Mouse (Mus musculus) hindbrain, embryonic 13.5 days (tissue): ENCODE results near the gene Myb. TPM values are rescaled to one million over a fixed set of nuclear protein-coding genes. Genes with fewer than 3 reads are reported as not detected.
A peak's percentile ranks its signal among the peaks of the same experiment; 100 is the strongest.

ENCODE experiments used
- ATAC-seq: fragments of 200-750 bp; cut with Nextera tagmentation; 2 replicates; pipeline ENCODE4 v1.8.0; 2017; ENCODE audit warnings: moderate TSS enrichment; ENCODE audit not compliant: low FRiP score
- H3K27ac ChIP-seq: fragments of 300-500 bp; sonication (generic); 2 replicates; pipeline ENCODE4 v1.5.1; 2015; ENCODE audit warnings: inconsistent platforms, mild to moderate bottlenecking, moderate library complexity
- H3K27me3 ChIP-seq: fragments of 300-500 bp; sonication (generic); 2 replicates; pipeline ENCODE4 v1.6.1; 2015; ENCODE audit warnings: mild to moderate bottlenecking, inconsistent platforms
- H3K36me3 ChIP-seq: fragments of 300-500 bp; sonication (generic); 2 replicates; pipeline ENCODE4 v1.6.1; 2015; ENCODE audit warnings: mild to moderate bottlenecking, inconsistent platforms
- H3K4me1 ChIP-seq: fragments of 300-500 bp; sonication (generic); replicated peaks from 2 replicates; pipeline ENCODE4 v1.6.1; 2015; ENCODE audit warnings: inconsistent platforms
- H3K4me2 ChIP-seq: fragments of 300-500 bp; sonication (generic); 2 replicates; pipeline ENCODE4 v1.6.1; 2015; ENCODE audit warnings: inconsistent platforms, mild to moderate bottlenecking, moderate library complexity
- H3K4me3 ChIP-seq: fragments of 300-500 bp; sonication (generic); 2 replicates; pipeline ENCODE4 v1.5.1; 2015; ENCODE audit warnings: mild to moderate bottlenecking, inconsistent platforms
- H3K9ac ChIP-seq: fragments of 300-500 bp; sonication (generic); 2 replicates; pipeline ENCODE4 v1.6.1; 2015; ENCODE audit warnings: mild to moderate bottlenecking, inconsistent platforms
- H3K9me3 ChIP-seq: fragments of 300-500 bp; sonication (generic); 2 replicates; pipeline ENCODE4 v1.6.1; 2016; ENCODE audit warnings: inconsistent platforms
- WGBS: fragments of 180-500 bp; shearing (Covaris S2); methylation state at CpG from one replicate; pipeline ENCODE4 v1.1.7; 2015; 5-methylcytosine and 5-hydroxymethylcytosine counted together
- polyA plus RNA-seq: library from polyadenylated mRNA; unstranded; fragments of >200 nt; fragmentation: Nextera tagmentation; extraction: Ambion mirVana; gene quantifications from 2 replicates; pipeline ENCODE4 v1.2.1, GENCODE M21; 2015

Myb gene
- polyA plus RNA-seq, 1 experiment from 2014 or later: 2.3 TPM

DNA sequence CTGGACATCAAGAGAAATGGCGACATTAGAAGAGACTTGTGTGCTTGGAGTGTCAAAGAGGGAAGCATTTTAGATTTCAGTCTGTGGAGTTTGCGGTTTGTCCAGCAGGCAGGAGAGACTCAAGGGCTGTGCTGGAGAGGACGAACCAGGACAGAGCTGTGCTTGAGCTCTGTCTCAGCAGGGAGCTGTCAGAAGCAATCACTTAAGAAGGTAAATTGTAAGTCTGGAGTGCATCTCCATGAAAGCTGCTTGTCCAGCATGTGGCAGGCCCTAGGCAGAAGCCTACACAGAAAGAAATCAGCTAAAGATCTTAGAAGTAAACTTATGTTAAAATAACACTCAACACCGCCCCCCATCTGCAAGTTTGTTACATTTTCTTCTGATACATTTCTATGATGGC lies 4.6 kb upstream of the Myb start:
- Histone ChIP-seq H3K9me3 (no peaks in the 10 kb centered on the region), H3K27me3 (peaks cover 31% of the 10 kb centered on the region), H3K36me3 (no peaks in the 10 kb centered on the region), H3K4me3 (no peak overlapping the region), H3K9ac (no peak overlapping the region), H3K4me1 (peaks cover 6% of the 10 kb centered on the region), H3K4me2 (no peak overlapping the region), H3K27ac (no peak overlapping the region)
- 81% methylated on average over 4 of the region's 4 CpGs for WGBS
- no peak for ATAC-seq

DNA sequence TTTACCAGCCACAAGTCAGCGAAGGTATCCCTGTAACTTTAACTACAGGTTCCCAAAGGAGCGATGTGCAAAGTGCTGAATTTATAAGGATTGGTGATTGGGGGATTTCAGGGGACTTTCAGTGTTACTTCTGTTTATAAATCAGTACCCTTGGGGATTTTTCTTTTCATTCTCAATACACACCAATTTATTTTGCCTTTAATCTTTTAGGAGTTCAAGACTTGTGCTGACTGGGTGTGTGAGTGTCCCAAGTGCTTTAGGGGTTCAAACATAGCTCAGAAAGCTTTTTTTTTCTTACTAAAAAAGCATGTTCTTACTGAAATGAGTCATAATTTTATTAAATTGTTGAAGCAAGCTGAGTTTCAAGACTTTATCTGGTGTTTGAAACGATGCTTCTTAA lies 1.3 kb upstream of the Myb start:
- no peaks in the 10 kb centered on the region for H3K9me3 ChIP-seq
- peaks cover 29% of the 10 kb centered on the region for H3K4me1 ChIP-seq
- H3K4me3 ChIP-seq: no peak overlapping the region
- peaks cover 54% of the 10 kb centered on the region for H3K27me3 ChIP-seq
- no peak overlapping the region for H3K4me2 ChIP-seq
- WGBS: 50% methylated on average over 3 of the region's 3 CpGs
- no peaks in the 10 kb centered on the region for H3K36me3 ChIP-seq
- no peak overlapping the region for H3K27ac ChIP-seq
- ATAC-seq: no peak
- H3K9ac ChIP-seq: no peak overlapping the region

DNA sequence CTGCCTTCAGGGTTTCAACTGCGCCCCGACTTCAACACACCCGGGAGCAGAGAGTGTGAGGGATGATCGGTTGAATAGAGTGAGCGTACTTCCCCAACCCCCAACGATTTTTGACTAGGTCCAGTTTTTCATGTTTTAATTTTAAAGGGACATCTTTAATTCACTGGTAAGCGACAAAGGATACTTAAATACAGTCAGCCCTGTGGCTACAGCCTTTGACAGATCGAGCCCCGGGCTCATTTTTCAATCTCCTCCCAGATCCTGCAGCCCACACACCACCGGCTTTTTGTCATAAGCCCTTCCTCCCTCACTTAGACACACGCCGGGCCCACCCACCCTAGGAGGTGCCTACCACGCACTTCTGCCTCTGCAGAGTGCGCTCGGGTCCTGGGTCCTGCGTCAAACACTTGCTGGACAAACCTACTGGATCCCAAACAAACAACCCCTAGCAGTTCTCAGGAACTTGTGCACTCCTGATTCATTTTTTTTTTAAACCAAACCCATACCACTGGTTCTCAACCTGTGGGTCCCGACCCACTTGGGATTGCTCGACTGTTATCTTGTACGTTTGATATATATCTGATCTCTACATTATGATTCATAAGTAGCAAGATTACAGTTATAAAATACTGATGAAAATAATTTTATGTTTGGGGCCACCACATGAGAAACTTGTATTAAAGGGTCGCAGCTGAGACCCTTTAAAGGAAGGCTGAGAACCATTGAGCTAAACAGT lies 743 bp upstream of the Myb start:
- Histone ChIP-seq H3K9ac (peak overlapping the region; percentile 74), H3K27ac (no peak overlapping the region), H3K4me3 (peak overlapping the region; percentile 71), H3K4me1 (peaks cover 29% of the 10 kb centered on the region), H3K27me3 (peaks cover 54% of the 10 kb centered on the region), H3K4me2 (peak overlapping the region; percentile 99), H3K36me3 (no peaks in the 10 kb centered on the region), H3K9me3 (no peaks in the 10 kb centered on the region)
- 3% methylated on average over 20 of the region's 20 CpGs for WGBS
- ATAC-seq: peak; percentile 43

DNA sequence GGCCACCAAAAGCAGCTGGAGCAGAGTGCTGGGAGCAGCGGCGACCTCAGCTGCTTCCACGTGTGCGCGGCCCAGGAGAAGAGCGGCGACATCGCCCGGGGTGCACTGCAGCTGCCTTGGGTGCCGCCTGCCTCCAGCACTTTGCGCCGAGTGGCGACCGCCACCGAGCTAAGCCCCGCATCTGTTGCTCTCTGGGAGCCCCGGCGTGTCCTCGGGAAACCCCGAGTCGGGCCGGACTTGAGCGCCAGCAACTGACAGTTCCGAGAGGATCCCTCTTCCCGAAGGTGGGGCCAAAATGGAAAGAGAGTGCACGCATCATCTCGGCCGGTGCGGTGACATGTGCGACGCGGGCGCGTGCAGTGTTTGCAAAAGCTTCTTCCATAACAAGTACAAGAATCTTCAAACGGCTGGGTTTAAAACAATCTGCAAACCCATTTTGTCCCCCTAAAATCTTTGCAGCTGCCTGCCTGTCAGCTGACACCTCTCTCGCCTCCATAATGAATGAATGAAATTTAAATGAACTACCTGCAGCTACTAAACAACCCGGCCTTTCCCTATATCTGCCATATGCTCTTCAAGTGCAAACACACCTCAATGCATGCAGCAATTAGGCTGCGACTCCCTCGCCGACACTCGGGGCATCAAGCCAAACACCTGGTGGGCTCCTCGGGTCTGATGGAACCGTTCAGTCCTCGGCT lies 938 bp downstream of the Myb start:
- H3K27ac ChIP-seq: no peak overlapping the region
- peak overlapping the region; percentile 71 for H3K4me3 ChIP-seq
- no peaks in the 10 kb centered on the region for H3K36me3 ChIP-seq
- peak overlapping the region; percentile 74 for H3K9ac ChIP-seq
- H3K9me3 ChIP-seq: no peaks in the 10 kb centered on the region
- peak overlapping the region; percentile 99 for H3K4me2 ChIP-seq
- peaks cover 54% of the 10 kb centered on the region for H3K27me3 ChIP-seq
- ATAC-seq: peak; percentile 59
- WGBS: under 1% methylated on average over 44 of the region's 44 CpGs
- H3K4me1 ChIP-seq: peaks cover 29% of the 10 kb centered on the region

DNA sequence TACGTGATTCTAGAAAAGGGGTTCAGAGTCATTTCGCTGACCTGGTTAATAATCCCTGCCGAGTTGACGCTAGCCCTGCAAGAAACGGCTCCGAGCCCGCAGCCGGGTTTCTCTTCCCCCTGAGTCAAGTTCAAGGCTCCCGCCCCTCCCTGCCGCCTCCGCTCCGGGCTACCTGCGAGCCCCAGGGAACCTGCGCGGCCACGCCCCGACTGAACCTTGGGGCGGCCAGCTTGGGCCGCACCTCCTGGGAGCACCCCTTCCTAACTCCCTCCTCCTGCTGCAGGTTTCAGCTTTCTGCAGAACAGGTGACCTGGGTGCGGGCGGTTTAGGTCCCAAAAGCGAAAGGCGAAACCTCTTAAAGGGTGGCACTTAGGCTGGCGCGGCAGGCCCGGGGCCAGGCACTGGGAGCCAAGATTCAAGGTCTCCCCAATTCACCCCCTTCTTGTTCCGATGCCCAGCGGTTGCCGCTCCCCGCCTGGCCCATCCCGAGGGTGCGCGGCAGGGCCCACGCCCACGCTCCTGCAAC lies 1.8 kb downstream of the Myb start:
- ATAC-seq: no peak
- WGBS: 1% methylated on average over 34 of the region's 35 CpGs
- peaks cover 48% of the 10 kb centered on the region for H3K27me3 ChIP-seq

DNA sequence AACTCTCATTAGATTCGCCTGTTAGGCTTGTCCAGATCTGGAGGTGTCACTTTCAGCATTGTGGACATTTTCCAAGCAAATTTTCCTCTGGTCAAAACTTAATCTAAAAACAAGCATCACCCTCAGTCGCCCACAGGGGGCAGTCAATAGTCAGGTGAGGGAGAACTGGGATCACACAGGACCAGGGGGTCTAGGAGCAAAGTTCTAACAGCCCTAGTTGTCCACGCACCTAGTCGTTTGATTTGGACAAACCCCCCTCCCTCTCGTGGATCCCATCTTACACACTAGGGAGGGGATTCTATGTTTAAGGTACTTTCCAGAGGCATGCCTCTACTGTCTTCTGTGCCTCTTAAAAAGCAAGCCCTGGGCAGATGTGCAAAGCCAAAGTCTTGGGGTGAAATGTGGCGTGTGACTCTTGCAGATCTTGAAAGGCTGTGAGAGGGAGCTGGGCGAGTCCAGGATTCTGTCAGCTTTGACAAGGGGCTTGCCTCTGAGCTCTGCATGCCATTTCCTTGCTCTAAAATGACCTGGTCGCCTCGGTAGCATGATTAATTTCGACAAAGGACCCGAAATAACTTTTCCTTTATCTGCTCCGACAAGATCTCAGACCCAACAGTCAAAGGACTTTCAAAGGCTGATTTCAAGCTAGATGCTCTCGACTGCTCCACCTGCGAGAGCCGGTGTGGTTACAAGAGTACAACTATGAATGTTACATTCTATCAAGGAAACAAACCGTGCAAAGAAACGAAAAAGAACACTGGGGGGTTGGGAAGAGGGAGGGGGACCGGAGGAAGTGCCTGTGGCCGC lies 2.5 kb downstream of the Myb start:
- no peak overlapping the region for H3K27ac ChIP-seq
- WGBS: 3% methylated on average over 19 of the region's 19 CpGs
- H3K27me3 ChIP-seq: peaks cover 42% of the 10 kb centered on the region
- peak overlapping the region; percentile 74; the same call in 1 of the 2 replicates for H3K9ac ChIP-seq
- ATAC-seq: no peak
- H3K9me3 ChIP-seq: no peaks in the 10 kb centered on the region
- H3K36me3 ChIP-seq: no peaks in the 10 kb centered on the region
- peak overlapping the region; percentile 99 for H3K4me2 ChIP-seq
- peak overlapping the region; percentile 71 for H3K4me3 ChIP-seq
- H3K4me1 ChIP-seq: peaks cover 29% of the 10 kb centered on the region

More for the DNA sequence above, 1.8 kb downstream of the Myb start:
- Histone ChIP-seq H3K9me3 (no peaks in the 10 kb centered on the region), H3K4me2 (peak overlapping the region; percentile 99), H3K4me1 (peaks cover 29% of the 10 kb centered on the region), H3K27ac (no peak overlapping the region), H3K9ac (peak overlapping the region; percentile 74), H3K36me3 (no peaks in the 10 kb centered on the region), H3K4me3 (peak overlapping the region; percentile 71)

DNA sequence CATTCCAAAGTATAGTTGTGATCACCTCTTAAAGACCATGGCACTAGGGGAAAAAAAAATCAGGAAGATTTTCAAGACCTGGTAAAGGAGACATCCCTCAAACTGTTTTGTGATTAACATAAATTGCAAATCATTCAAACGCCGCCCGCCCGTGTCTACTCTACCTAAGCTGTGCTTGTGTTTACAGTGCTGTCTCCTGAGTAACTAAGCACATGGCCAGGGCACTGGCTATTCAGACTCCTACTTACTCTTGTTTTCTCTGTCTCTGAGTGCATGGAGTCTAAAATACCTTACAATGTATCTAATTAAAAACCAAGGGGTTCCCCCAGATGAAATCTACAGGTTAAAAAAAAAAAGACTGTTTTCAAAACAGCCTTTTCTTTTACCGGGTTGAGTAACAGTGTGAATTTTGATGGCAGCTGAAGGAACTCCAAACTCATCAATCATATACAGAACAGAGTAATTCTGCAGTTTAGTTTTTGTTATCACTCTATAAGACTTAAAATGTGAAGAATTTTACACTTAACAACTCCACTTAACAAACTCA lies 3.8 kb downstream of the Myb start:
- 63% methylated on average over 5 of the region's 5 CpGs for WGBS
- Histone ChIP-seq H3K27me3 (peaks cover 33% of the 10 kb centered on the region), H3K27ac (no peak overlapping the region), H3K36me3 (no peaks in the 10 kb centered on the region; the same call in 1 of the 2 replicates), H3K4me2 (no peak overlapping the region), H3K4me1 (peaks cover 29% of the 10 kb centered on the region), H3K4me3 (no peak overlapping the region), H3K9me3 (no peaks in the 10 kb centered on the region), H3K9ac (no peak overlapping the region)
- ATAC-seq: no peak

DNA sequence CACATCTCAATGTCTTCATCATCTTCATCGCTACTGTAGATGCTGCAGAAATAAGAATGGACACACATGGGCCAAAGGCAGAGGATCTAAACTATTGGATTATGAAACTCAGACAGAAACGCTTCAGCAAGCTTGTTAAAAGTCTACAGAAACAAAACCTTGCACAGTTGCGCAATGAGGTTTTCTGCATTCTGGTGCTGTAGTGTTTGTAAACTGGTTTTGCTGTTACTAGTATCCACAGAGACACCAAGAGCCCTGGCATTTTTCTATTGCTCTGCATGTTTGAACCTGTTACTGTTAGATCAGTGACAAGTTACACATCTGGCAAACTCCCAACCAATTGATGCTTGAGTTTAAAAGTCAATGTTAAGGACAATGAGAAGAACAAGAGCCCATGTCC lies 4.4 kb downstream of the Myb start:
- Histone ChIP-seq H3K9me3 (no peaks in the 10 kb centered on the region), H3K4me3 (no peak overlapping the region), H3K36me3 (no peaks in the 10 kb centered on the region; the same call in 1 of the 2 replicates), H3K27me3 (peaks cover 27% of the 10 kb centered on the region), H3K27ac (no peak overlapping the region), H3K9ac (no peak overlapping the region), H3K4me1 (peaks cover 26% of the 10 kb centered on the region), H3K4me2 (no peak overlapping the region)
- no peak for ATAC-seq
- 97% methylated on average over 3 of the region's 3 CpGs for WGBS

DNA sequence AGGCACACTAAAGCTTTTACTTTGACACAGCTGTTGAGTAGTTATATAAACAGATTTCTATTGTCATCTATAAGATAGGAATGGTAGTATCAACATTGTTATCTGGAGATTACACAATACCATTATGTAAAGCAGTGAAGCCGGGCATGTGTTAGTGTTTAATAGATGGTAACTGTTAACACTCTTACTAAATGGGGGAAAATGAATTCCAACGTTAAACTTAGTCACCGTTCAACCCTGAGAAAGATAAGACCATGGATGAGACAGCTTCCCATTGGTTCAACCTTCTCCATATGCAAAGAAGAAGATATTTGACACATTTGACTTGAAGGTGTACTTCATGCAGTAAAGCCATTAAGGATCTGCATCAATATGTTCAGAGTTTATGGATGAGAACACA lies 5.9 kb downstream of the Myb start:
- peaks cover 18% of the 10 kb centered on the region for H3K4me1 ChIP-seq
- H3K9me3 ChIP-seq: no peaks in the 10 kb centered on the region
- no peak overlapping the region for H3K27ac ChIP-seq
- H3K4me3 ChIP-seq: no peak overlapping the region
- ATAC-seq: no peak
- H3K36me3 ChIP-seq: no peaks in the 10 kb centered on the region; the same call in 1 of the 2 replicates
- H3K4me2 ChIP-seq: no peak overlapping the region
- H3K27me3 ChIP-seq: peaks cover 23% of the 10 kb centered on the region
- H3K9ac ChIP-seq: no peak overlapping the region
- 96% methylated on average over 3 of the region's 3 CpGs for WGBS

DNA sequence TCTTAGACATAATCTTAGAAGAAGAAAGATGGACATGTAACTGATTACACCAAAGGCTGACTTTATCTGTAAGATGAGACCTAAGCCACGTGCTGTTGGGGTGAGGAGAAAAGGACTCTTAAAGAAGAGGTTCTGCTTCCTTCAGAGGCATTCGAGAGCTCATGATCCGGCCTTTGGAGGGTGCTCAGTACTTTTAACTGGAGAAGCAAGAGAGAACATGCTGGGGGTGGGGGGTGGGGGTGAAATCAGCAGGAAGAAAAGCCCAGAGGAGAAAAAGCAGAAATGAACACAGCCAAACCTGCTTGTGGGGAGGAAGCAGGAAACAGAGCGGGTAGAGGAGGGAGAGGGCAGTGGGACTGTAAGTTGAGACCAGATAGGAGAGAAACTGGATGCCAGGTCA lies 7.4 kb downstream of the Myb start:
- Histone ChIP-seq H3K36me3 (no peaks in the 10 kb centered on the region; the same call in 1 of the 2 replicates), H3K27me3 (peaks cover 8% of the 10 kb centered on the region), H3K9me3 (no peaks in the 10 kb centered on the region), H3K4me2 (no peak overlapping the region), H3K27ac (no peak overlapping the region), H3K4me1 (peaks cover 3% of the 10 kb centered on the region; the same call in 1 of the 2 replicates), H3K4me3 (no peak overlapping the region), H3K9ac (no peak overlapping the region)
- ATAC-seq: no peak
- 87% methylated on average over 4 of the region's 4 CpGs for WGBS

DNA sequence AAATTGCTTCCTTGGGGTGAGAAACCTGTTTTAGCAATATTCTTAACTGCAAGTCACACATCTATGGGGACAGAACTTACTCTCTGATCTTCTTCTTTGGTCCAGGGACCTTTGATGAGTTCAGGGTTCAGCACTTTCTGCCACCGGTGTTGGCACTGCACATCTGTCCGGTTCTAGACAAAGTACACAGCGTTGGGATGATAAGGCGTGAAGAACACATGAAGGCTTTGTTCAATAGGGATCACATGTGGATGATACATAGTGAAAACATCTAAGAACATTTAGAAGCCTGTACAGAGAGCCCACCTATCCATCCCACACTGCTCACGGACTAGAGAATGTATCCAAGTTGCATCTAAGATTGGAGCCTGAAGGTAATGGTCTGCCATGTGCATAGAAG lies 8.0 kb downstream of the Myb start:
- Histone ChIP-seq H3K9me3 (no peaks in the 10 kb centered on the region), H3K27me3 (peaks cover 2% of the 10 kb centered on the region), H3K4me2 (no peak overlapping the region), H3K4me3 (no peak overlapping the region), H3K4me1 (no peaks in the 10 kb centered on the region), H3K9ac (no peak overlapping the region), H3K27ac (no peak overlapping the region), H3K36me3 (no peaks in the 10 kb centered on the region; the same call in 1 of the 2 replicates)
- ATAC-seq: no peak
- WGBS: 97% methylated on average over 5 of the region's 5 CpGs

DNA sequence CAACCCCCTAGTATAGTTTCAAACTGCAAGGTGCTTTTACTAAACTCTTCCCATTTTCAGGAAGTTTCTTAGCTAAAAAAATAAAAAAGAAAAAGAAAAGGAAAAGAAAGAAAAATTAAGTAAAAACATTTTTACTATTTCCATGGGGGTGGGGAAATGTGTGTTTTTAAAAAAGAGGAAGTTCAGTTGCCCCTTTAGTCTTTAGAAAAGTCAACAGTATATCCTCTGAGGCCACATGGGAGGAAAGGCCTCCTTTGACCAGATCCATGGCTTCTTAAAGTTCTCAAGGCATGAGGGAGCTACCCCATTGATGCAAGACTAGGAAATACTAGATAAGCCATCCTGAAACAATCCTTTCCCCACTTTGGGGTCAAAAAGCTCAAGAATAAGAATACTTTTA lies 9.5 kb downstream of the Myb start:
- H3K36me3 ChIP-seq: no peaks in the 10 kb centered on the region; the same call in 1 of the 2 replicates
- no peaks in the 10 kb centered on the region for H3K27me3 ChIP-seq
- no peak overlapping the region for H3K9ac ChIP-seq
- H3K4me1 ChIP-seq: no peaks in the 10 kb centered on the region
- no peak for ATAC-seq
- H3K9me3 ChIP-seq: no peaks in the 10 kb centered on the region
- H3K4me2 ChIP-seq: no peak overlapping the region
- no peak overlapping the region for H3K27ac ChIP-seq
- H3K4me3 ChIP-seq: no peak overlapping the region
